Mouse (Mus musculus): ENCODE measurements around the gene Alg9.

Gene Alg9

GRCm38 (mm10) chr9:50855780-50856179 is 81.0 kb downstream of the Alg9 start:
- H3K9me3 ChIP-seq (ENCODE audit: low read length): no peaks in the 10 kb centered on the region
- H3K4me1 ChIP-seq (replicated peaks; ENCODE audit: low read depth, low read length): peaks cover 28% of the 10 kb centered on the region
- TF ChIP-seq POU5F1 (IDR thresholded peaks at IDR 0.05; ENCODE audit: borderline replicate concordance, low read length) (no peak), CTCF (conservative IDR thresholded peaks at IDR 0.05; ENCODE audit: low read length) (no peak), NANOG (IDR thresholded peaks at IDR 0.05; ENCODE audit: borderline replicate concordance, low read length) (no peak)
- peaks cover 17% of the 10 kb centered on the region for H3K36me3 ChIP-seq (ENCODE audit: insufficient read depth, low read length)
- H3K27me3 ChIP-seq (ENCODE audit: insufficient read depth, low read length): no peaks in the 10 kb centered on the region
- peak overlapping the region; percentile 88 for H3K4me3 ChIP-seq (replicated peaks; ENCODE audit: low read length)

GRCm38 (mm10) chr9:50856341-50857081 is 81.7 kb downstream of the Alg9 start:
- no peaks in the 10 kb centered on the region for H3K9me3 ChIP-seq (ENCODE audit: low read length)
- H3K4me3 ChIP-seq (replicated peaks; ENCODE audit: low read length): peak overlapping the region; percentile 88
- no peaks in the 10 kb centered on the region for H3K27me3 ChIP-seq (ENCODE audit: insufficient read depth, low read length)
- H3K4me1 ChIP-seq (replicated peaks; ENCODE audit: low read depth, low read length): peaks cover 28% of the 10 kb centered on the region
- H3K36me3 ChIP-seq (ENCODE audit: insufficient read depth, low read length): peaks cover 25% of the 10 kb centered on the region
- TF ChIP-seq CTCF (conservative IDR thresholded peaks at IDR 0.05; ENCODE audit: low read length): no peak
- TF ChIP-seq NANOG (IDR thresholded peaks at IDR 0.05; ENCODE audit: borderline replicate concordance, low read length): no peak

GRCm38 (mm10) chr9:50857082-50857641 is 82.3 kb downstream of the Alg9 start:
- Histone ChIP-seq H3K4me1 (replicated peaks; ENCODE audit: low read depth, low read length) (peaks cover 28% of the 10 kb centered on the region), H3K4me3 (replicated peaks; ENCODE audit: low read length) (peak overlapping the region; percentile 88), H3K27me3 (ENCODE audit: insufficient read depth, low read length) (no peaks in the 10 kb centered on the region), H3K36me3 (ENCODE audit: insufficient read depth, low read length) (peaks cover 31% of the 10 kb centered on the region), H3K9me3 (ENCODE audit: low read length) (no peaks in the 10 kb centered on the region)
- TF ChIP-seq POU5F1 (IDR thresholded peaks at IDR 0.05; ENCODE audit: borderline replicate concordance, low read length) (no peak), CTCF (conservative IDR thresholded peaks at IDR 0.05; ENCODE audit: low read length) (no peak)

GRCm38 (mm10) chr9:50858681-50859080 is 83.9 kb downstream of the Alg9 start:
- Histone ChIP-seq H3K9me3 (ENCODE audit: low read length) (no peaks in the 10 kb centered on the region), H3K4me1 (replicated peaks; ENCODE audit: low read depth, low read length) (peaks cover 28% of the 10 kb centered on the region), H3K4me3 (replicated peaks; ENCODE audit: low read length) (no peak overlapping the region), H3K36me3 (ENCODE audit: insufficient read depth, low read length) (peaks cover 46% of the 10 kb centered on the region), H3K27me3 (ENCODE audit: insufficient read depth, low read length) (no peaks in the 10 kb centered on the region)
- no peak for TF ChIP-seq POU5F1 (IDR thresholded peaks at IDR 0.05; ENCODE audit: borderline replicate concordance, low read length)
- TF ChIP-seq NANOG (IDR thresholded peaks at IDR 0.05; ENCODE audit: borderline replicate concordance, low read length): no peak
- no peak for TF ChIP-seq CTCF (conservative IDR thresholded peaks at IDR 0.05; ENCODE audit: low read length)

- no peaks in the 10 kb centered on the region for H3K9me3 ChIP-seq (ENCODE audit: low read length)
- H3K27me3 ChIP-seq (ENCODE audit: insufficient read depth, low read length): no peaks in the 10 kb centered on the region
- H3K4me1 ChIP-seq (replicated peaks; ENCODE audit: low read depth, low read length): peaks cover 19% of the 10 kb centered on the region
- no peak overlapping the region for H3K4me3 ChIP-seq (replicated peaks; ENCODE audit: low read length)
- H3K36me3 ChIP-seq (ENCODE audit: insufficient read depth, low read length): peaks cover 71% of the 10 kb centered on the region
- TF ChIP-seq POU5F1 (IDR thresholded peaks at IDR 0.05; ENCODE audit: borderline replicate concordance, low read length) (no peak), CTCF (conservative IDR thresholded peaks at IDR 0.05; ENCODE audit: low read length) (no peak), NANOG (IDR thresholded peaks at IDR 0.05; ENCODE audit: borderline replicate concordance, low read length) (no peak)
These were observed 86.5 kb downstream of the Alg9 start for GRCm38 (mm10) chr9:50861119-50861839.

- Histone ChIP-seq H3K4me3 (replicated peaks; ENCODE audit: low read length) (no peak overlapping the region), H3K27me3 (ENCODE audit: insufficient read depth, low read length) (no peaks in the 10 kb centered on the region), H3K36me3 (ENCODE audit: insufficient read depth, low read length) (peaks cover 97% of the 10 kb centered on the region), H3K4me1 (replicated peaks; ENCODE audit: low read depth, low read length) (peaks cover 12% of the 10 kb centered on the region; the same call in 1 of the 2 replicates), H3K9me3 (ENCODE audit: low read length) (no peaks in the 10 kb centered on the region)
- TF ChIP-seq NANOG (IDR thresholded peaks at IDR 0.05; ENCODE audit: borderline replicate concordance, low read length): no peak
- no peak for TF ChIP-seq POU5F1 (IDR thresholded peaks at IDR 0.05; ENCODE audit: borderline replicate concordance, low read length)
- no peak for TF ChIP-seq CTCF (conservative IDR thresholded peaks at IDR 0.05; ENCODE audit: low read length)
These were observed 89.0 kb downstream of the Alg9 start for GRCm38 (mm10) chr9:50863824-50864223.

- no peaks in the 10 kb centered on the region for H3K9me3 ChIP-seq (ENCODE audit: low read length)
- H3K36me3 ChIP-seq (ENCODE audit: insufficient read depth, low read length): peaks cover 95% of the 10 kb centered on the region
- H3K4me3 ChIP-seq (replicated peaks; ENCODE audit: low read length): no peak overlapping the region
- H3K27me3 ChIP-seq (ENCODE audit: insufficient read depth, low read length): no peaks in the 10 kb centered on the region
- no peak for TF ChIP-seq NANOG (IDR thresholded peaks at IDR 0.05; ENCODE audit: borderline replicate concordance, low read length)
- TF ChIP-seq CTCF (conservative IDR thresholded peaks at IDR 0.05; ENCODE audit: low read length): no peak
- TF ChIP-seq POU5F1 (IDR thresholded peaks at IDR 0.05; ENCODE audit: borderline replicate concordance, low read length): no peak
- H3K4me1 ChIP-seq (replicated peaks; ENCODE audit: low read depth, low read length): peaks cover 12% of the 10 kb centered on the region; the same call in 1 of the 2 replicates
These were observed 90.1 kb downstream of the Alg9 start for GRCm38 (mm10) chr9:50864877-50865276.

GRCm38 (mm10) chr9:50865803-50866202 is 91.0 kb downstream of the Alg9 start:
- TF ChIP-seq CTCF (conservative IDR thresholded peaks at IDR 0.05; ENCODE audit: low read length): no peak
- no peak for TF ChIP-seq NANOG (IDR thresholded peaks at IDR 0.05; ENCODE audit: borderline replicate concordance, low read length)
- no peak for TF ChIP-seq POU5F1 (IDR thresholded peaks at IDR 0.05; ENCODE audit: borderline replicate concordance, low read length)
- no peaks in the 10 kb centered on the region for H3K9me3 ChIP-seq (ENCODE audit: low read length)

More at GRCm38 (mm10) chr9:50865803-50866202, 91.0 kb downstream of the Alg9 start:
- peaks cover 12% of the 10 kb centered on the region; the same call in 1 of the 2 replicates for H3K4me1 ChIP-seq (replicated peaks; ENCODE audit: low read depth, low read length)
- H3K36me3 ChIP-seq (ENCODE audit: insufficient read depth, low read length): peaks cover 95% of the 10 kb centered on the region
- H3K27me3 ChIP-seq (ENCODE audit: insufficient read depth, low read length): no peaks in the 10 kb centered on the region
- no peak overlapping the region for H3K4me3 ChIP-seq (replicated peaks; ENCODE audit: low read length)

All from E14TG2a.4 (cell line).